ENCODE assay signal across 11 mouse cellular contexts in the genomic region with DNA sequence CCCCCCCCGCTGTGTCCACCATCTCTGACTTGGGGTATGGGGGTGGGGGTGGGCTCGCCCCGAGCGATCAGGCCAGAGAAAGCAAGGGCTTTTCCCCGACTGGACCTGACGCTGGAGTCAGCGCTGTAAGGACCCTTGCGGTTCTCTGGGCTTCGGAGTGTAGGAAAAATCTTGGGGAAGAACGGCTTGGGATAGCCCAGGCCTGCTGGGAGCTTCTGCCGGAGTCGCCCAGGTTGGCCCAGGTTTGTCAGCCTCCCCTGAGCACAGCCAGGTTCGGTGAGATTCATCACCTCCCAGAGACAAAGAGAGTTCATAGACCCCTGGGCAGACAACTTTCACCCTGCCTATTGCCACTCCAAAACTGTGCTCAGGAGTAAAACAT. TPM values are rescaled to one million over a fixed set of nuclear protein-coding genes. Genes with fewer than 3 reads are reported as not detected.
DNase-seq lines count a peak whose midpoint lies in the region; ATAC-seq lines count a peak whose summit lies in the region.
"Had no signal": no experiment of that assay in that cellular context is flagged by ENCODE, and none has a peak within 500 bp of the region (broad histone marks: within the 10 kb centered on the region; RNA-seq: fewer than 3 reads in every experiment).

No protein-coding gene starts in this region.

- peaks cover 17% of the 10 kb centered on the region for H3K36me3 ChIP-seq in neural tube, embryonic 11.5 days (ENCODE audit: control insufficient read depth, insufficient read depth, low read length)
- H3K36me3 ChIP-seq in liver, embryonic 12.5 days: 0 out of 2 replicates have a peak, but pooled peaks cover 5% of the 10 kb centered on the region
- H3K36me3 ChIP-seq in stomach, embryonic 16.5 days (ENCODE audit: control insufficient read depth, insufficient read depth, low read length): no peaks in the 10 kb centered on the region

- 3% methylated on average over 12 of the region's 13 CpGs for WGBS in neural tube, embryonic 11.5 days
- WGBS in liver, embryonic 12.5 days (ENCODE audit: insufficient replicate concordance): 23% methylated on average over 12 of the region's 13 CpGs
- WGBS in stomach, embryonic 16.5 days: 24% methylated on average over 13 of the region's 13 CpGs

- H3K4me1 ChIP-seq in neural tube, embryonic 11.5 days (ENCODE audit: control insufficient read depth, insufficient read depth, low read length): peaks cover 31% of the 10 kb centered on the region
- peaks cover 10% of the 10 kb centered on the region for H3K4me1 ChIP-seq in liver, embryonic 12.5 days
- peaks cover 5% of the 10 kb centered on the region; the same call in 1 of the 2 replicates for H3K4me1 ChIP-seq in stomach, embryonic 16.5 days (ENCODE audit: control insufficient read depth, insufficient read depth, low read length)
- H3K4me1 ChIP-seq: megakaryocyte, embryonic 14.5 days had no signal

- peak; percentile 35 for ATAC-seq in neural tube, embryonic 11.5 days (ENCODE audit: insufficient read depth, low FRiP score, low TSS enrichment)
- 0 out of 2 replicates have a peak, but pooled peaks have one; percentile 4 for ATAC-seq in liver, embryonic 12.5 days
- ATAC-seq in stomach, embryonic 16.5 days (ENCODE audit: insufficient read depth, low FRiP score): no peak

- peak overlapping the region; percentile 48 for H3K9ac ChIP-seq in neural tube, embryonic 11.5 days (ENCODE audit: low read length)
- H3K9ac ChIP-seq in liver, embryonic 12.5 days: no peak overlapping the region
- H3K9ac ChIP-seq in stomach, embryonic 16.5 days (ENCODE audit: low read length): no peak overlapping the region

- no peaks in the 10 kb centered on the region for H3K27me3 ChIP-seq in neural tube, embryonic 11.5 days (ENCODE audit: control insufficient read depth, insufficient read depth, low read length)
- peaks cover 39% of the 10 kb centered on the region for H3K27me3 ChIP-seq in liver, embryonic 12.5 days (replicated peaks)
- H3K27me3 ChIP-seq in stomach, embryonic 16.5 days (ENCODE audit: control insufficient read depth, insufficient read depth, low read length): peaks cover 33% of the 10 kb centered on the region

- 0 out of 2 replicates have a peak overlapping the region, but pooled peaks have one; percentile 18 for H3K4me3 ChIP-seq in neural tube, embryonic 11.5 days (ENCODE audit: low read depth, low read length)
- H3K4me3 ChIP-seq in liver, embryonic 12.5 days: no peak overlapping the region
- H3K4me3 ChIP-seq in stomach, embryonic 16.5 days (replicated peaks; ENCODE audit: low read length): no peak overlapping the region

- peak overlapping the region; percentile 50 for H3K4me2 ChIP-seq in neural tube, embryonic 11.5 days (ENCODE audit: low read depth)
- peak overlapping the region; percentile 59 for H3K4me2 ChIP-seq in liver, embryonic 12.5 days
- H3K4me2 ChIP-seq in stomach, embryonic 16.5 days (ENCODE audit: low read depth, low read length): peak overlapping the region; percentile 54; the same call in 1 of the 2 replicates

- DNase-seq in embryo, embryonic 10.5 days (ENCODE audit: low spot score): peak; percentile 40
- no peak for DNase-seq in embryo, embryonic 9.5 days (ENCODE audit: extremely low spot score)
- DNase-seq in neural tube, embryonic 11.5 days (ENCODE audit: low spot score): peak; percentile 48
- no peak for DNase-seq in neural tube, embryonic 10.5 days (ENCODE audit: extremely low spot score, low spot score)
- DNase-seq in ovary, adult 18-20 months (ENCODE audit: low spot score): no peak
- no peak for DNase-seq in retina, postnatal 1 day
- DNase-seq: adrenal gland, adult 8-10 months; kidney, adult 18-20 months had no signal

- H3K9me3 ChIP-seq in neural tube, embryonic 11.5 days (ENCODE audit: control insufficient read depth, low read length): no peaks in the 10 kb centered on the region
- no peaks in the 10 kb centered on the region for H3K9me3 ChIP-seq in liver, embryonic 12.5 days (replicated peaks)
- H3K9me3 ChIP-seq in stomach, embryonic 16.5 days (replicated peaks; ENCODE audit: control insufficient read depth, low read length): no peaks in the 10 kb centered on the region

- peak overlapping the region; percentile 50; the same call in 1 of the 2 replicates for H3K27ac ChIP-seq in neural tube, embryonic 11.5 days (ENCODE audit: low read depth, low read length)
- no peak overlapping the region for H3K27ac ChIP-seq in liver, embryonic 12.5 days
- no peak overlapping the region for H3K27ac ChIP-seq in stomach, embryonic 16.5 days (ENCODE audit: low read length)

RNA-seq across cellular contexts. Expression of gene Sall1, which starts 17.8 kb away (rescaled TPM):
- polyA plus RNA-seq in neural tube, embryonic 11.5 days (2014; fragmentation: Nextera tagmentation; extraction: Ambion mirVana): 32.3 and 35.2 TPM in 2 replicates
- 1.4 and 1.6 TPM in 2 replicates for polyA plus RNA-seq in liver, embryonic 12.5 days (2016; fragmentation: Nextera tagmentation; extraction: Ambion mirVana)
- 1.1 and 1.5 TPM in 2 replicates for polyA plus RNA-seq in stomach, embryonic 16.5 days (2015; fragmentation: Nextera tagmentation; extraction: Ambion mirVana)

Comparison
In these comparisons a context has a peak if more than half of its experiments do, and no peak if none do; other contexts are left out.
1. DNase-seq: peak in embryo, embryonic 10.5 days (single experiment) and neural tube, embryonic 11.5 days (single experiment); none in embryo, embryonic 9.5 days (single experiment), neural tube, embryonic 10.5 days (single experiment), ovary, adult 18-20 months (single experiment) and retina, postnatal 1 day (single experiment).
2. RNA of gene Sall1, which starts 17.8 kb away (polyA plus RNA-seq): 32.3 to 35.2 TPM in neural tube, embryonic 11.5 days; 1.4 to 1.6 TPM in liver, embryonic 12.5 days and 1.1 to 1.5 TPM in stomach, embryonic 16.5 days; every median in the first group is over 10 times any median in the second.
3. Peak in every context shown above with its lines, with median percentiles within 50 percentile points of each other: H3K4me2 ChIP-seq.